Mouse (Mus musculus): Measurements from ENCODE around the gene 4930430F08Rik.
"Not testable (repeated sequence)": the region's sequence is repeated elsewhere in the genome, so short reads cannot be mapped to it uniquely, and the experiment has no call there.

The 4930430F08Rik gene

GRCm38 (mm10) chr10:100590323-100590722 lies at the start of gene 4930430F08Rik, which contains the start of gene 1700017N19Rik:
Gene 4930430F08Rik, minus strand, starts transcription at chr10:100590423.
Gene 1700017N19Rik, plus strand, starts transcription at chr10:100590484.
- no peak for DNase-seq

GRCm38 (mm10) chr10:100629762-100630438 lies 39.7 kb upstream of the 4930430F08Rik start:
- peak; percentile 32 for DNase-seq

- DNase-seq, result no peak
These were observed 32.3 kb upstream of the 4930430F08Rik start for GRCm38 (mm10) chr10:100622494-100622893.

GRCm38 (mm10) chr10:100620040-100620439 lies 29.8 kb upstream of the 4930430F08Rik start:
- DNase-seq, result no peak

GRCm38 (mm10) chr10:100619474-100619873 lies 29.3 kb upstream of the 4930430F08Rik start:
- no peak for DNase-seq

- no peak for DNase-seq
These were observed 27.1 kb upstream of the 4930430F08Rik start for GRCm38 (mm10) chr10:100617233-100617903.

- no peak for DNase-seq
These were observed 14.0 kb upstream of the 4930430F08Rik start for GRCm38 (mm10) chr10:100604254-100604653.

- DNase-seq, result no peak
These were observed 13.3 kb upstream of the 4930430F08Rik start for GRCm38 (mm10) chr10:100603511-100603910.

- DNase-seq, result no peak
These were observed 8.1 kb upstream of the 4930430F08Rik start for GRCm38 (mm10) chr10:100598339-100598738.

- peak; percentile 85 for DNase-seq
These were observed 1.3 kb downstream of the 4930430F08Rik start for GRCm38 (mm10) chr10:100588932-100589388.

- DNase-seq, result no peak
These were observed 1.7 kb downstream of the 4930430F08Rik start for GRCm38 (mm10) chr10:100588524-100588923.

GRCm38 (mm10) chr10:100584178-100584577 lies 6.0 kb downstream of the 4930430F08Rik start:
- DNase-seq, result no peak

GRCm38 (mm10) chr10:100575294-100575693 lies 14.9 kb downstream of the 4930430F08Rik start:
- no peak for DNase-seq

GRCm38 (mm10) chr10:100574505-100575149 lies 15.6 kb downstream of the 4930430F08Rik start:
- DNase-seq, result no peak

GRCm38 (mm10) chr10:100571707-100572106 lies 18.5 kb downstream of the 4930430F08Rik start:
- no peak for DNase-seq

- no peak for DNase-seq
These were observed 26.1 kb downstream of the 4930430F08Rik start for GRCm38 (mm10) chr10:100564112-100564511.

GRCm38 (mm10) chr10:100560194-100560883 lies 29.9 kb downstream of the 4930430F08Rik start:
- not testable (repeated sequence) for DNase-seq

GRCm38 (mm10) chr10:100556566-100557175 lies 33.6 kb downstream of the 4930430F08Rik start:
- no peak for DNase-seq

- DNase-seq, result no peak
These were observed 65.5 kb downstream of the 4930430F08Rik start for GRCm38 (mm10) chr10:100524499-100525390.

- no peak for DNase-seq
These were observed 67.9 kb downstream of the 4930430F08Rik start for GRCm38 (mm10) chr10:100522330-100522729.
